Comparison of ENCODE assay signal across 8 mouse cellular contexts in genomic region chr1:119919299-119919698, GRCm38 (mm10). TPM values are rescaled to one million over a fixed set of nuclear protein-coding genes. Genes with fewer than 3 reads are reported as not detected.
DNase-seq lines count a peak whose midpoint lies in the region; ATAC-seq and TF ChIP-seq lines count a peak whose summit lies in the region.

No protein-coding gene starts in this region.

- no peak overlapping the region for H3K4me2 ChIP-seq in heart, embryonic 11.5 days

- H3K79me2 ChIP-seq in heart, adult 2 months (replicated peaks; ENCODE audit: control insufficient read depth, insufficient read depth, low read length) = no peaks in the 10 kb centered on the region

- H3K36me3 ChIP-seq in heart, adult 2 months (ENCODE audit: control insufficient read depth, insufficient read depth, low read length) = no peaks in the 10 kb centered on the region
- H3K36me3 ChIP-seq in heart, embryonic 11.5 days (ENCODE audit: control insufficient read depth, insufficient read depth, low read length) = no peaks in the 10 kb centered on the region
- no peaks in the 10 kb centered on the region for H3K36me3 ChIP-seq in ES-Bruce4 (ENCODE audit: control insufficient read depth, insufficient read depth, low read length, poor library complexity, severe bottlenecking)
- no peaks in the 10 kb centered on the region for H3K36me3 ChIP-seq in limb, embryonic 10.5 days

- no peaks in the 10 kb centered on the region for H3K9me3 ChIP-seq in heart, embryonic 11.5 days (replicated peaks; ENCODE audit: control insufficient read depth, low read length)
- no peaks in the 10 kb centered on the region for H3K9me3 ChIP-seq in ES-Bruce4 (replicated peaks; ENCODE audit: control insufficient read depth, insufficient read depth, low read length, poor library complexity, severe bottlenecking)
- no peaks in the 10 kb centered on the region for H3K9me3 ChIP-seq in limb, embryonic 10.5 days (replicated peaks)

- H3K4me1 ChIP-seq in heart, adult 2 months (ENCODE audit: control insufficient read depth, insufficient read depth, low read length) = no peaks in the 10 kb centered on the region
- H3K4me1 ChIP-seq in heart, embryonic 11.5 days (ENCODE audit: control insufficient read depth, insufficient read depth, low read length) = no peaks in the 10 kb centered on the region
- no peaks in the 10 kb centered on the region for H3K4me1 ChIP-seq in ES-Bruce4 (ENCODE audit: control insufficient read depth, insufficient read depth, low read length)
- no peaks in the 10 kb centered on the region for H3K4me1 ChIP-seq in limb, embryonic 10.5 days

- intact Hi-C loops in heart, adult 2 months (cut with DNase I) = loop anchor here (10.0 kb wide), 1 partner anchor 454 kb away; no protein-coding TSS in a partner anchor

- H3K27me3 ChIP-seq in heart, adult 2 months (ENCODE audit: control insufficient read depth, insufficient read depth, low read length) = no peaks in the 10 kb centered on the region
- H3K27me3 ChIP-seq in heart, embryonic 11.5 days (ENCODE audit: control insufficient read depth, insufficient read depth, low read length) = no peaks in the 10 kb centered on the region
- no peaks in the 10 kb centered on the region for H3K27me3 ChIP-seq in ES-Bruce4 (ENCODE audit: control insufficient read depth, insufficient read depth, low read length, poor library complexity, severe bottlenecking)
- no peaks in the 10 kb centered on the region for H3K27me3 ChIP-seq in limb, embryonic 10.5 days (ENCODE audit: low read depth, poor library complexity, severe bottlenecking)

- H3K4me3 ChIP-seq in heart, adult 2 months = no peak overlapping the region
- H3K4me3 ChIP-seq in heart, embryonic 11.5 days (ENCODE audit: low read depth, low read length) = no peak overlapping the region
- no peak overlapping the region for H3K4me3 ChIP-seq in ES-Bruce4 (ENCODE audit: low read depth, low read length)
- H3K4me3 ChIP-seq in limb, embryonic 10.5 days = no peak overlapping the region

- TF ChIP-seq POLR2A in heart, adult 2 months (IDR thresholded peaks at IDR 0.05; ENCODE audit: insufficient read depth, low read depth, low read length) = no peak
- TF ChIP-seq POLR2A in ES-Bruce4 (IDR thresholded peaks at IDR 0.05; ENCODE audit: insufficient read depth, low read length) = no peak

- no peak for DNase-seq in heart, adult 2 months
- DNase-seq in 3T3-L1 (ENCODE audit: low read depth, low spot score) = peak; percentile 59
- DNase-seq in kidney, postnatal 10 days = peak; percentile 42
- no peak for DNase-seq in limb, embryonic 10.5 days (ENCODE audit: low spot score)
- no peak for DNase-seq in gastrocnemius, adult 8-10 months (ENCODE audit: low spot score in 2 of 2)
- no peak for DNase-seq in left cerebral cortex, adult 11 months (ENCODE audit: low spot score)

- no peak for TF ChIP-seq EP300 in heart, adult 2 months (IDR thresholded peaks at IDR 0.05; ENCODE audit: insufficient read depth, low read depth, low read length)
- no peak for TF ChIP-seq EP300 in ES-Bruce4 (IDR thresholded peaks at IDR 0.05; ENCODE audit: insufficient read depth, low read depth, low read length)

- ATAC-seq in heart, embryonic 11.5 days (replicated peaks; ENCODE audit: insufficient number of reproducible peaks, low FRiP score, low TSS enrichment) = no peak

- peak; percentile 64 for TF ChIP-seq CTCF in heart, adult 2 months (IDR thresholded peaks at IDR 0.05)
- TF ChIP-seq CTCF in ES-Bruce4 (IDR thresholded peaks at IDR 0.05; ENCODE audit: low read depth, low read length) = peak; percentile 4

- 54% methylated on average over 4 of the region's 4 CpGs for WGBS in heart, adult 2 months
- WGBS in heart, embryonic 11.5 days (ENCODE audit: insufficient replicate concordance) = 54% methylated on average over 4 of the region's 4 CpGs
- 56% methylated on average over 4 of the region's 4 CpGs for WGBS in limb, embryonic 10.5 days

- H3K9ac ChIP-seq in heart, adult 2 months (ENCODE audit: low read depth, low read length) = no peak overlapping the region
- no peak overlapping the region for H3K9ac ChIP-seq in heart, embryonic 11.5 days (ENCODE audit: low read depth, low read length)
- H3K9ac ChIP-seq in ES-Bruce4 (ENCODE audit: low read depth, poor library complexity, severe bottlenecking) = no peak overlapping the region

- no peak overlapping the region for H3K27ac ChIP-seq in heart, adult 2 months
- H3K27ac ChIP-seq in heart, embryonic 11.5 days (ENCODE audit: low read depth, low read length) = no peak overlapping the region
- H3K27ac ChIP-seq in ES-Bruce4 (ENCODE audit: insufficient read depth, low read length) = no peak overlapping the region
- no peak overlapping the region for H3K27ac ChIP-seq in limb, embryonic 10.5 days

RNA-seq across cellular contexts. Expression of gene Tmem177, which starts 6.3 kb away (rescaled TPM):
- 10 to 100 TPM in 1 of 2 experiments, 1 to 10 TPM in 1; 9.8 to 10.6 TPM for total RNA-seq in heart, adult 2 months (2021)
- 7.5 and 13.3 TPM in 2 replicates for polyA plus RNA-seq in heart, adult 2 months (2012; rRNA removed)
- polyA plus RNA-seq in heart, embryonic 11.5 days (2014; fragmentation: Nextera tagmentation; extraction: Ambion mirVana) = 6.3 and 6.4 TPM in 2 replicates
- polyA plus RNA-seq in ES-Bruce4 (2011; ENCODE audit: insufficient read depth, insufficient read length, low read depth, missing spikeins) = 6.8 and 8.7 TPM in 2 replicates
- 9.7 and 10.7 TPM in 2 replicates for polyA plus RNA-seq in limb, embryonic 10.5 days (2016; fragmentation: Nextera tagmentation; extraction: Ambion mirVana)
- total RNA-seq in gastrocnemius, adult 8-10 months (2022) = 1 to 10 TPM; 7.2 to 8.6 (median 7.4) TPM

Comparison
In these comparisons a context has a peak if more than half of its experiments do, and no peak if none do; other contexts are left out.
1. DNase-seq: peak in 3T3-L1 (single experiment) and kidney, postnatal 10 days (single experiment); none in heart, adult 2 months (0 of 2), limb, embryonic 10.5 days (single experiment), gastrocnemius, adult 8-10 months (0 of 2) and left cerebral cortex, adult 11 months (single experiment).